Mouse (Mus musculus) bone marrow, adult 2 months (tissue): Measurements from ENCODE around the gene Vps18. TPM values are rescaled to one million over a fixed set of nuclear protein-coding genes. Genes with fewer than 3 reads are reported as not detected.

Experiments
- H3K27ac ChIP-seq: fragments of 200-500 bp; 2 replicates; pipeline ENCODE4 v1.5.1; 2012; ENCODE audit warnings: low read depth, mild to moderate bottlenecking, control low read depth, inconsistent platforms, low read length; ENCODE audit not compliant: control insufficient read depth, poor library complexity, insufficient read depth
- H3K4me1 ChIP-seq: fragments of 200-500 bp; 2 replicates; pipeline ENCODE4 v1.6.1; 2011; ENCODE audit warnings: low read length; ENCODE audit not compliant: control insufficient read depth, insufficient read depth
- H3K4me3 ChIP-seq: fragments of 200-500 bp; replicated peaks from 2 replicates; pipeline ENCODE3; 2011; ENCODE audit warnings: mild to moderate bottlenecking, low read depth, low read length, control low read depth; ENCODE audit not compliant: control insufficient read depth
- CTCF ChIP-seq: fragments of 200-500 bp; IDR thresholded peaks from 2 replicates; pipeline ENCODE4 v1.5.1; 2011; ENCODE audit warnings: low read length, control low read depth; ENCODE audit not compliant: control insufficient read depth, insufficient read depth
- POLR2A ChIP-seq: fragments of 200-500 bp; IDR thresholded peaks from 2 replicates; pipeline ENCODE4 v1.6.1; 2011; ENCODE audit warnings: low read depth, mild to moderate bottlenecking, control low read depth, low read length, borderline replicate concordance; ENCODE audit not compliant: control insufficient read depth
- whole genome bisulfite sequencing: fragments of 180-500 bp; shearing (Covaris S2); methylation state at CpG from one replicate; pipeline ENCODE4 v1.1.7; 2018; 5-methylcytosine and 5-hydroxymethylcytosine counted together
- polyA plus RNA-seq: library from polyadenylated mRNA; stranded (reverse); fragments of >200 nt; gene quantifications from 2 replicates; pipeline ENCODE4 v1.2.4, GENCODE M21; 2011; ENCODE audit warnings: low replicate concordance; ENCODE audit not compliant: missing spikeins, insufficient read depth, insufficient read length

The Vps18 gene
- polyA plus RNA-seq, 1 experiment: 9.7 TPM

DNA sequence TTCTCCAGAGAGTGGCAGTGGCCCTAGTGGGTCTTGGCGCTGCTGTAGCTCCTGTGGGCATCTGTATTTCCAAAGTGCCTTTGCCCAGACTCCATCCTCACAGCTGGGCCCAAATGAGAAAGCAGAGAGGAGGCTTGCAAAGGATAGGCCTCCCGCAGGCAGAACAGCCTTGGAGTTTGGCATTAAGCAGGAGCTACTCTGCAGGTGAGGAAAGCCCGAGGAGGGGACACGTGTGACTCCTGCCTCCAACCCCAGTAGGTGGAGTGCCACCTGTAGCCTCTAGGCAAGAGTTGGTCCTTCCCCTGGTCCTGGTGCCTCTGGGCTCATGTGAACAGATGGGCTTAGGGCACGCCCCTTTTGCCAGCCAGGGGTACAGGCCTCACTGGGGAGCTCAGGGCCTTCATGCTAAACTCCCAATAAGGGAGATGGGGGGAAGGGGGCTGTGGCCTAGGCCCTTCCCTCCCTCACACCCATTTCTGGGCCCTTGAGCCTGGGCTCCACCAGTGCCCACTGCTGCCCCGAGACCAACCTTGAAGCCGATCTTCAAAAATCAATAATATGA is 46.5 kb downstream of the Vps18 start:
- WGBS: 88% methylated on average over 7 of the region's 7 CpGs
- Histone ChIP-seq H3K4me1 (peaks cover 2% of the 10 kb centered on the region), H3K27ac (no peak overlapping the region), H3K4me3 (no peak overlapping the region)
- TF ChIP-seq POLR2A: no peak
- TF ChIP-seq CTCF: no peak

GRCm38 (mm10) chr2:119335535-119335934 is 47.0 kb downstream of the Vps18 start:
- Histone ChIP-seq H3K4me1 (peaks cover 2% of the 10 kb centered on the region), H3K27ac (no peak overlapping the region), H3K4me3 (no peak overlapping the region)
- TF ChIP-seq POLR2A (no peak), CTCF (no peak)
- WGBS: 83% methylated on average over 1 of the region's 1 CpGs

DNA sequence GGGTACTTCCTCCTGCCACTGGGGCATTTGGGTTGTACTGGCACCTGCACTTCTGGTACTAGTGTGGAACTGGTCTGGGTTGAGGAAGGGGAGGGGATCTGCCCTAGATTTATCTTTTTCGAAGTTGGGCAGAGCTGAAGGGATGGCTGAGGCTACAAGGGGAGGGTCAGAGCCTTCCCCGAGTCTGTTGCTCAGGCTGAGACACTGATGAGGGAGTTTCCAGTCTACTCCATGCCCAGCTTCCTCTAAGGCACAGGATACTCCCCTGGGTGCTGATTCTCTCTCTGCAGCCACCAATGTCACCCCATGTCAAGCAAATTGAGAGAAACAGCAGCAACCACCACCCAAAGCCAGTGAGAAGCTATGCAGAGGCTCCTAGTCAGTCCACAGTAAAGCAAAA is 47.5 kb downstream of the Vps18 start:
- no peak for TF ChIP-seq CTCF
- no peak overlapping the region for H3K4me3 ChIP-seq
- peak overlapping the region; percentile 19; the same call in 1 of the 2 replicates for H3K27ac ChIP-seq
- 2% methylated on average over 2 of the region's 2 CpGs for WGBS
- peaks cover 2% of the 10 kb centered on the region for H3K4me1 ChIP-seq

- H3K27ac ChIP-seq: peak overlapping the region; percentile 19; the same call in 1 of the 2 replicates
- peaks cover 2% of the 10 kb centered on the region for H3K4me1 ChIP-seq
- no peak for TF ChIP-seq POLR2A
- TF ChIP-seq CTCF: no peak
- WGBS: 8% methylated on average over 10 of the region's 10 CpGs
- H3K4me3 ChIP-seq: no peak overlapping the region
Measured at GRCm38 (mm10) chr2:119336470-119336869, 47.9 kb downstream of the Vps18 start.

DNA sequence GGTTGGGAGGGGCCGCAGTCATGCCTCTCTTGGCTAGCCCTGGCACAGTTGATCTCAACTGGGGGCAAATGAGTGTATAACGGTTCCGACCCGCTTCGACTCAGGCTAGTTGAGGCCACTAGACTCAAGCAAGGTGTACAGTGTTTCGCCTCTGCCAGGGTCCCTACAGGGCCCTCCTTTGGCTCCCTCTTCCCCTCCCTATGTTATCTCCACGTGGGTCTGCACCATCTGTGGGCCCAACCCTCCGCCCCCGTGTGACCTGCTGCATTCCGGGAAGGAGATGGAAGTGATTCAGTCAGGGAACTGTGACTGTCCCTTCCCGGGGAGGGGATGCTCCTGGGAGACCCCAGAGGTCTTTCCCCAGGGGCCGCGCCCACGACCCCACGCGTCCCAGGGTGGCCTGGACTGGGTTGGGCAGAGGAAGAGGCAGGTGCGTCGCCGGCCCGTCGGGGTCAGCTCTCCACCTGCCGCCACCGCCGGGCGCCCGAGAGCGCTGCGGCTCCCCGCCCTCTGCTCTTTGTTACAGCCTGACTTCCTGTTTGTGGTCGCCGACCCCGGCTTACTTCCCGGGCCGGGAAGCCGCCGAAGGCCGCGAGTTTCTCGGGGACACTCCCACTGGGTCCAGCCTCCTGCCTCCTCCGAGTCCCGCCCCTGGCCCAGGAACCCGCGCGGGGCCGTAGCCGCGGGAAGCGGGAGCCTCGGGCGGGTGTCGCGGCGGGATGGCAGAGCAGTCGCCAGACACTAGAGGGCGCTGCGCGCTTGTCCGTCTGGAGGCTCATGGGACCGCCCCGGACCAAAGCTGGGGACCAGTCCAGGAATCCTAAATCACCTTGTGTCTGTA is 49.1 kb downstream of the Vps18 start:
- Histone ChIP-seq H3K4me3 (peak overlapping the region; percentile 61), H3K27ac (peak overlapping the region; percentile 74), H3K4me1 (peaks cover 2% of the 10 kb centered on the region)
- TF ChIP-seq CTCF (peak; percentile 81), POLR2A (peak; percentile 46; the same call in 1 of the 2 replicates)
- WGBS: 5% methylated on average over 60 of the region's 60 CpGs

GRCm38 (mm10) chr2:119344537-119345138 is 56.1 kb downstream of the Vps18 start:
- no peak for TF ChIP-seq CTCF
- no peak for TF ChIP-seq POLR2A
- WGBS: 23% methylated on average over 6 of the region's 6 CpGs
- H3K4me1 ChIP-seq: no peaks in the 10 kb centered on the region

More at GRCm38 (mm10) chr2:119344537-119345138, 56.1 kb downstream of the Vps18 start:
- H3K4me3 ChIP-seq: no peak overlapping the region
- no peak overlapping the region for H3K27ac ChIP-seq

Other genes with a start within 250 kb of the Vps18 start
- gene Knl1, start 241.6 kb upstream of the Vps18 start, polyA plus RNA-seq: 14.8 and 21.4 TPM in 2 replicates
- gene Rad51, start 175.9 kb upstream of the Vps18 start, polyA plus RNA-seq: 25.6 and 32.4 TPM in 2 replicates
- 25.4 and 36.2 TPM in 2 replicates for gene Rmdn3, start 131.7 kb upstream of the Vps18 start, polyA plus RNA-seq
- 4.0 TPM in 1 of 2 replicates, not detected in the other for gene Gchfr, start 121.0 kb upstream of the Vps18 start, polyA plus RNA-seq
- not detected in 2 replicates for gene Gm14137, start 114.2 kb upstream of the Vps18 start, polyA plus RNA-seq
- 21.0 and 42.2 TPM in 2 replicates for gene Zfyve19, start 80.1 kb upstream of the Vps18 start, polyA plus RNA-seq
- 10.0 and 12.5 TPM in 2 replicates for gene Dnajc17, start 79.9 kb upstream of the Vps18 start, polyA plus RNA-seq
- not detected in 2 replicates for gene Ppp1r14d, start 58.8 kb upstream of the Vps18 start, polyA plus RNA-seq
- gene Spint1, start 51.4 kb upstream of the Vps18 start, polyA plus RNA-seq: 4.3 TPM in 1 of 2 replicates, not detected in the other
- 2.1 TPM in 1 of 2 replicates, not detected in the other for gene Rhov, start 17.5 kb upstream of the Vps18 start, polyA plus RNA-seq
- 0.25 TPM in 1 of 2 replicates, not detected in the other for gene Dll4, start 37.0 kb downstream of the Vps18 start, polyA plus RNA-seq
- 0.59 and 6.2 TPM in 2 replicates for gene Chac1, start 62.5 kb downstream of the Vps18 start, polyA plus RNA-seq
- 7.9 and 9.9 TPM in 2 replicates for gene Ino80, start 188.9 kb downstream of the Vps18 start, polyA plus RNA-seq